Mouse (Mus musculus): ENCODE data around the gene Pgm2l1. TPM values are rescaled to one million over a fixed set of nuclear protein-coding genes. Genes with fewer than 3 reads are reported as not detected.

Gene Pgm2l1
- total and polyA plus RNA-seq, 3 experiments = 5.7 to 10.5 TPM; not detected in 1

- Histone ChIP-seq H3K9me3 (replicated peaks; ENCODE audit: insufficient read depth, low read length) (no peaks in the 10 kb centered on the region), H3K27ac (ENCODE audit: control insufficient read depth, low read depth, low read length) (no peak overlapping the region), H3K9ac (ENCODE audit: control insufficient read depth, low read depth, low read length, poor library complexity, severe bottlenecking) (no peak overlapping the region), H3K36me3 (ENCODE audit: control insufficient read depth in 1 of 2, insufficient read depth in 2 of 2, low read length in 2 of 2) (no peaks in the 10 kb centered on the region), H3K27me3 (ENCODE audit: control insufficient read depth in 1 of 2, insufficient read depth in 2 of 2, low read length in 2 of 2) (no peaks in the 10 kb centered on the region), H3K4me1 (ENCODE audit: control insufficient read depth in 1 of 2, insufficient read depth in 2 of 2, low read length in 2 of 2) (no peaks in the 10 kb centered on the region), H3K79me2 (ENCODE audit: control insufficient read depth, insufficient read depth, low read length, poor library complexity) (no peaks in the 10 kb centered on the region), H3K4me3 (ENCODE audit: control insufficient read depth in 1 of 2, insufficient read depth in 1 of 2, low read depth in 2 of 2, low read length in 2 of 2) (no peak overlapping the region)
- TF ChIP-seq ZKSCAN1 (IDR thresholded peaks at IDR 0.05; ENCODE audit: low read depth, low read length) = no peak
- TF ChIP-seq JUND (IDR thresholded peaks at IDR 0.05; ENCODE audit: low read depth, low read length) = no peak
- no peak for TF ChIP-seq KAT2A (conservative IDR thresholded peaks at IDR 0.05; ENCODE audit: low read depth, low read length)
- no peak for TF ChIP-seq ELF1 (IDR thresholded peaks at IDR 0.05; ENCODE audit: low read depth, low read length)
- TF ChIP-seq POLR2A (IDR thresholded peaks at IDR 0.05; ENCODE audit: control insufficient read depth in 1 of 2, insufficient read depth in 1 of 2, low read depth in 1 of 2, low read length in 2 of 2, poor library complexity in 1 of 2) = no peak
- no peak for TF ChIP-seq MAFK (IDR thresholded peaks at IDR 0.05; ENCODE audit: borderline replicate concordance, low read depth, low read length)
- TF ChIP-seq USF1 (IDR thresholded peaks at IDR 0.05; ENCODE audit: low read depth, low read length) = no peak
- no peak for TF ChIP-seq GABPA (IDR thresholded peaks at IDR 0.05; ENCODE audit: low read depth, low read length)
- no peak for DNase-seq (ENCODE audit: low read depth, low spot score)
Measured at GRCm38 (mm10) chr7:100274507-100274906, 47.3 kb downstream of the Pgm2l1 start.

GRCm38 (mm10) chr7:100276397-100276796 is 49.2 kb downstream of the Pgm2l1 start:
- TF ChIP-seq MAX (IDR thresholded peaks at IDR 0.05; ENCODE audit: low read length) (no peak), ZKSCAN1 (IDR thresholded peaks at IDR 0.05; ENCODE audit: low read depth, low read length) (no peak), MYC (IDR thresholded peaks at IDR 0.05; ENCODE audit: low read depth, low read length) (no peak), MEF2A (IDR thresholded peaks at IDR 0.05; ENCODE audit: extremely low read depth, insufficient replicate concordance, low read depth, low read length, poor library complexity, severe bottlenecking) (no peak), KAT2A (conservative IDR thresholded peaks at IDR 0.05; ENCODE audit: low read depth, low read length) (no peak), TBP (IDR thresholded peaks at IDR 0.05; ENCODE audit: low read depth, low read length) (no peak), CHD1 (IDR thresholded peaks at IDR 0.05; ENCODE audit: low read depth, low read length) (no peak), ZNF384 (IDR thresholded peaks at IDR 0.05; ENCODE audit: low read depth, low read length) (peak; percentile 95), JUND (IDR thresholded peaks at IDR 0.05; ENCODE audit: low read depth, low read length) (no peak), CHD2 (IDR thresholded peaks at IDR 0.05; ENCODE audit: low read length) (no peak), SMC3 (IDR thresholded peaks at IDR 0.05; ENCODE audit: low read depth, low read length) (peak; percentile 64), GABPA (IDR thresholded peaks at IDR 0.05; ENCODE audit: low read depth, low read length) (no peak), ZC3H11A (IDR thresholded peaks at IDR 0.05; ENCODE audit: low read depth, low read length) (peak; percentile 35), GATA1 (IDR thresholded peaks at IDR 0.05; ENCODE audit: low read depth, low read length) (no peak), CTCF (IDR thresholded peaks at IDR 0.05 in 2 of 3, conservative IDR thresholded peaks at IDR 0.05 in 1 of 3; ENCODE audit: control insufficient read depth in 1 of 3, insufficient read depth in 1 of 3, low read depth in 2 of 3, low read length in 3 of 3, poor library complexity in 1 of 3, severe bottlenecking in 1 of 3) (peak; percentile 40 to 66 (median 62)), USF2 (IDR thresholded peaks at IDR 0.05; ENCODE audit: borderline replicate concordance in 1 of 2, insufficient read depth in 1 of 2, low read depth in 1 of 2, low read length in 2 of 2) (no peak), RCOR1 (IDR thresholded peaks at IDR 0.05; ENCODE audit: low read depth, low read length) (no peak), RAD21 (IDR thresholded peaks at IDR 0.05; ENCODE audit: low read depth, low read length) (peak; percentile 39), ELF1 (IDR thresholded peaks at IDR 0.05; ENCODE audit: low read depth, low read length) (no peak), TAL1 (IDR thresholded peaks at IDR 0.05; ENCODE audit: low read length) (no peak), POLR2AphosphoS2 (IDR thresholded peaks at IDR 0.05; ENCODE audit: low read length) (no peak), POLR2AphosphoS5 (IDR thresholded peaks at IDR 0.05; ENCODE audit: borderline replicate concordance, low read depth, low read length) (no peak), SIN3A (IDR thresholded peaks at IDR 0.05; ENCODE audit: low read length) (no peak), EP300 (IDR thresholded peaks at IDR 0.05; ENCODE audit: low read depth in 1 of 2, low read length in 2 of 2) (no peak), MAFK (IDR thresholded peaks at IDR 0.05; ENCODE audit: borderline replicate concordance, low read depth, low read length) (no peak), UBTF (IDR thresholded peaks at IDR 0.05; ENCODE audit: borderline replicate concordance, insufficient read depth, low read depth, low read length) (no peak)
- Histone ChIP-seq H3K79me2 (ENCODE audit: control insufficient read depth, insufficient read depth, low read length, poor library complexity) (no peaks in the 10 kb centered on the region), H3K27me3 (ENCODE audit: control insufficient read depth in 1 of 2, insufficient read depth in 2 of 2, low read length in 2 of 2) (no peaks in the 10 kb centered on the region), H3K4me1 (ENCODE audit: control insufficient read depth in 1 of 2, insufficient read depth in 2 of 2, low read length in 2 of 2) (no peaks in the 10 kb centered on the region), H3K36me3 (ENCODE audit: control insufficient read depth in 1 of 2, insufficient read depth in 2 of 2, low read length in 2 of 2) (no peaks in the 10 kb centered on the region), H3K9ac (ENCODE audit: control insufficient read depth, low read depth, low read length, poor library complexity, severe bottlenecking) (no peak overlapping the region), H3K27ac (ENCODE audit: control insufficient read depth, low read depth, low read length) (no peak overlapping the region), H3K4me3 (ENCODE audit: control insufficient read depth in 1 of 2, insufficient read depth in 1 of 2, low read depth in 2 of 2, low read length in 2 of 2) (no peak overlapping the region), H3K9me3 (replicated peaks; ENCODE audit: insufficient read depth, low read length) (no peaks in the 10 kb centered on the region)
- peak; percentile 62 for DNase-seq (ENCODE audit: low read depth, low spot score)

Measured in MEL (cell line).